16 mouse cellular contexts compared by ENCODE assay signal in the genomic region with DNA sequence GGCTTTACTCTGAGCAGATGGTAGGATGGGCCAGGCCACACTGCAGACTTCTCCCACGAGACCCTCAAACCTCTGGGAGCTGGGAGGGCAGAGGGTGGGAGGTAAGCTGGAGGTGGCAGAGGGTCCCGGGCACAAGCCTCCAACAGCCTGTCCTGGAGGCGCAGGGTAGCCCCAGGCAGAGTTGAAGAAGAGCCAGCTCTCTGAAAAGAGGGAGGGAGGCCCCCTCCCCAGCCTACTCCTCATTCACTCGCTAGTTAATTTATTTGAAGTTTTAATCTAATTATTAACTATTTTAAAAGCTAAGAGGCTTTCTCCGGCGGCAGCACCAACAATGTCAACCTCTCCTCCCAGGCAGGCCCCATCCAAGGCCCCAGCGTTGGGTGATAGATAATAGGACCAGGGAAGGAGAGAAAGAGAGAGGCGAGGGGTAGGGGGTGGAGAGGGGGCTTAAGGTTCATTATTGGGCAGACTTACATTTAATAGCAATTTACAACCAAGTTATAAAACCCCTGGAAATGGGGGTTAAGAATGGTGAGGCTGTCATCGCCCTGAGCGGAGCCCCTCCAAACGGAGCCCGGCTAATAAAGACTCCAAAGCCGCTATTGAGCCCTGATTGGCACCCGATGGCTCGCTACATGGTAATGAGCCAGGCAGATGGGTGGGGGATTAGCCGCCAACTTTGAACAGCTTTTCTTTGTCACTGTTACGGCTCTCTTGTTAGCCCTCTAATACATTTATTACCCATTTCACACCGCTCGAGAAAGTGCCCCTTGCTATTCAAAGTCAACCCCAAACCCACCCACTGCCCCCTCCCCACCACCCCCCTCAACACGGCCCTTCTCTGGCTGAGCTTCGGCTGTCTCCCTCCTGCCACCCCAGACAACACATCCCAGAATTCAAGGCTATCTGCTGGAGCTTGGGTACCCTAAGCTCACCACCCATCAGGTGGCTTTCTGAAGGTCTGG. TPM values are rescaled to one million over a fixed set of nuclear protein-coding genes. Genes with fewer than 3 reads are reported as not detected.
DNase-seq lines count a peak whose midpoint lies in the region; ATAC-seq lines count a peak whose summit lies in the region.
"Had no signal": no experiment of that assay in that cellular context is flagged by ENCODE, and none has a peak within 500 bp of the region (broad histone marks: within the 10 kb centered on the region; RNA-seq: fewer than 3 reads in every experiment).

No protein-coding gene starts in this region.

- intact Hi-C loops in left cerebral cortex, postnatal 4 days (cut with DNase I) = no loop called here
- intact Hi-C loops in left cerebral cortex, postnatal 25 days (cut with DNase I) = no loop called here
- intact Hi-C loops in gastrocnemius, postnatal 14 days (cut with DNase I; ENCODE audit: low total_unique reads) = no loop called here

- H3K9ac ChIP-seq in midbrain, embryonic 11.5 days (ENCODE audit: low read length) = no peak overlapping the region

- peaks cover 100% of the 10 kb centered on the region for H3K27me3 ChIP-seq in hindbrain, embryonic 10.5 days (ENCODE audit: insufficient read depth, poor library complexity, severe bottlenecking)
- peaks cover 82% of the 10 kb centered on the region for H3K27me3 ChIP-seq in midbrain, embryonic 11.5 days (ENCODE audit: control insufficient read depth, insufficient read depth, low read length)

- peak overlapping the region; percentile 20; the same call in 1 of the 2 replicates for H3K4me3 ChIP-seq in hindbrain, embryonic 10.5 days
- H3K4me3 ChIP-seq in midbrain, embryonic 11.5 days (ENCODE audit: low read depth, low read length) = no peak overlapping the region
- H3K4me3 ChIP-seq: left cerebral cortex, adult 2 months had no signal

- ATAC-seq in midbrain, embryonic 11.5 days (ENCODE audit: low FRiP score) = peak; percentile 83
- ATAC-seq: CD4-positive, CD25-positive, alpha-beta regulatory T cell, adult 4 months; Patski had no signal

- peaks cover 98% of the 10 kb centered on the region for H3K4me1 ChIP-seq in hindbrain, embryonic 10.5 days (replicated peaks)
- peaks cover 85% of the 10 kb centered on the region for H3K4me1 ChIP-seq in midbrain, embryonic 11.5 days (ENCODE audit: control insufficient read depth, insufficient read depth, low read length)

- H3K9me3 ChIP-seq in hindbrain, embryonic 10.5 days = no peaks in the 10 kb centered on the region
- H3K9me3 ChIP-seq in midbrain, embryonic 11.5 days (ENCODE audit: control insufficient read depth, low read length) = no peaks in the 10 kb centered on the region

- H3K27ac ChIP-seq in hindbrain, embryonic 10.5 days = peak overlapping the region; percentile 71
- peak overlapping the region; percentile 49; the same call in 1 of the 2 replicates for H3K27ac ChIP-seq in midbrain, embryonic 11.5 days (ENCODE audit: low read depth, low read length)
- H3K27ac ChIP-seq: kidney, postnatal 0 days; left cerebral cortex, adult 2 months had no signal

- peak; percentile 51 for DNase-seq in left cerebral cortex, postnatal 4 days
- no peak for DNase-seq in left cerebral cortex, postnatal 25 days (ENCODE audit: low spot score in 2 of 2)
- DNase-seq in hindbrain, embryonic 10.5 days (ENCODE audit: low spot score) = peak; percentile 58
- peak; percentile 94 for DNase-seq in midbrain, embryonic 11.5 days (ENCODE audit: low spot score, missing footprints)
- DNase-seq in retina, postnatal 7 days (ENCODE audit: low read depth, low spot score) = peak; percentile 51
- DNase-seq in cerebellum, postnatal 4 days (ENCODE audit: low spot score in 2 of 2) = no peak
- DNase-seq in testis, postnatal 14 days (ENCODE audit: low spot score) = no peak
- DNase-seq in gastrocnemius, postnatal 14 days = no peak
- DNase-seq: adrenal gland, postnatal 25 days; cerebellum, adult 11-12 months; heart, postnatal 36 days; thymus, postnatal 4 days had no signal

- no peaks in the 10 kb centered on the region for H3K36me3 ChIP-seq in hindbrain, embryonic 10.5 days
- H3K36me3 ChIP-seq in midbrain, embryonic 11.5 days (ENCODE audit: control insufficient read depth, insufficient read depth, low read length) = no peaks in the 10 kb centered on the region

- 28% methylated on average over 21 of the region's 21 CpGs for WGBS in hindbrain, embryonic 10.5 days
- WGBS in midbrain, embryonic 11.5 days = 12% methylated on average over 21 of the region's 21 CpGs

- peak overlapping the region; percentile 28 for H3K4me2 ChIP-seq in midbrain, embryonic 11.5 days

RNA-seq across cellular contexts. Expression of a gene that starts 29.6 kb away (rescaled TPM):
- total RNA-seq in left cerebral cortex, postnatal 4 days (2021) = 10 to 100 TPM; 14.7 to 18.2 TPM
- total RNA-seq in left cerebral cortex, postnatal 25 days (2021) = 10 to 100 TPM; 16.1 to 16.8 TPM
- polyA plus RNA-seq in hindbrain, embryonic 10.5 days (2016; fragmentation: Nextera tagmentation; extraction: Ambion mirVana) = 11.8 and 15.0 TPM in 2 replicates
- polyA plus RNA-seq in midbrain, embryonic 11.5 days (2014; fragmentation: Nextera tagmentation; extraction: Ambion mirVana) = 9.6 and 10.3 TPM in 2 replicates
- total RNA-seq in gastrocnemius, postnatal 14 days (2021) = 1 to 10 TPM; 1.2 to 2.0 TPM

Comparison
In these comparisons a context has a peak if more than half of its experiments do, and no peak if none do; other contexts are left out.
1. DNase-seq: peak in left cerebral cortex, postnatal 4 days (single experiment), hindbrain, embryonic 10.5 days (single experiment), midbrain, embryonic 11.5 days (single experiment) and retina, postnatal 7 days (single experiment); none in left cerebral cortex, postnatal 25 days (0 of 2), cerebellum, postnatal 4 days (0 of 2), testis, postnatal 14 days (single experiment) and gastrocnemius, postnatal 14 days (single experiment).
2. RNA of a gene that starts 29.6 kb away (total RNA-seq): 14.7 to 18.2 TPM in left cerebral cortex, postnatal 4 days and 16.1 to 16.8 TPM in left cerebral cortex, postnatal 25 days; 1.2 to 2.0 TPM in gastrocnemius, postnatal 14 days; every median in the first group is over 4 times any median in the second.